Mouse (Mus musculus) megakaryocyte, embryonic 14.5 days (primary cell): ENCODE results near the gene Fibcd1.

Experiments used
- FLI1 ChIP-seq: IDR thresholded peaks from 2 replicates; pipeline ENCODE4 v1.6.1; 2012; ENCODE audit warnings: low read length, inconsistent platforms, mixed read lengths
- GATA1 ChIP-seq: IDR thresholded peaks from 3 replicates; pipeline ENCODE4 v1.6.1; 2012; ENCODE audit warnings: mixed read lengths, low read length, inconsistent platforms, borderline replicate concordance

GRCm38 (mm10) chr2:31823933-31824730, 21.7 kb downstream of the Fibcd1 start:
- TF ChIP-seq GATA1 (no peak), FLI1 (no peak)
